Mouse (Mus musculus) Muller cell, postnatal 12 days (primary cell): ENCODE data around the gene Ccdc141.
"Not testable (repeated sequence)": the region's sequence is repeated elsewhere in the genome, so short reads cannot be mapped to it uniquely, and the experiment has no call there.

Experiments used
- DNase-seq: peaks from one replicate; pipeline ENCODE4 v3.0.0-alpha.2; 2015; ENCODE audit errors: inconsistent ontology term

Ccdc141 gene

GRCm38 (mm10) chr2:77065294-77065693, 105.1 kb downstream of the Ccdc141 start:
- DNase-seq, result no peak

GRCm38 (mm10) chr2:77061871-77062270, 108.6 kb downstream of the Ccdc141 start:
- peak; percentile 55 for DNase-seq

GRCm38 (mm10) chr2:77059596-77059995, 110.8 kb downstream of the Ccdc141 start:
- DNase-seq, result peak; percentile 37

- peak; percentile 95 for DNase-seq
Measured at GRCm38 (mm10) chr2:77056367-77056766, 114.1 kb downstream of the Ccdc141 start.

GRCm38 (mm10) chr2:77042912-77043311, 127.5 kb downstream of the Ccdc141 start:
- DNase-seq, result no peak

- no peak for DNase-seq
Measured at GRCm38 (mm10) chr2:77039683-77040082, 130.8 kb downstream of the Ccdc141 start.

- DNase-seq, result no peak
Measured at GRCm38 (mm10) chr2:77039281-77039680, 131.2 kb downstream of the Ccdc141 start.

- DNase-seq, result no peak
Measured at GRCm38 (mm10) chr2:77037211-77037610, 133.2 kb downstream of the Ccdc141 start.

- no peak for DNase-seq
Measured at GRCm38 (mm10) chr2:77034112-77034511, 136.3 kb downstream of the Ccdc141 start.

- no peak for DNase-seq
Measured at GRCm38 (mm10) chr2:77033322-77034060, 136.9 kb downstream of the Ccdc141 start.

- DNase-seq, result peak; percentile 75
Measured at GRCm38 (mm10) chr2:77020649-77021048, 149.8 kb downstream of the Ccdc141 start.

- DNase-seq, result no peak
Measured at GRCm38 (mm10) chr2:77017735-77018134, 152.7 kb downstream of the Ccdc141 start.

- not testable (repeated sequence) for DNase-seq
Measured at GRCm38 (mm10) chr2:77013449-77013848, 157.0 kb downstream of the Ccdc141 start.

- no peak for DNase-seq
Measured at GRCm38 (mm10) chr2:77011981-77012380, 158.5 kb downstream of the Ccdc141 start.

GRCm38 (mm10) chr2:77007015-77007414, 163.4 kb downstream of the Ccdc141 start:
- DNase-seq, result no peak

- no peak for DNase-seq
Measured at GRCm38 (mm10) chr2:77003148-77003547, 167.3 kb downstream of the Ccdc141 start.

- DNase-seq, result no peak
Measured at GRCm38 (mm10) chr2:76998351-76998750, 172.1 kb downstream of the Ccdc141 start.

- DNase-seq, result no peak
Measured at GRCm38 (mm10) chr2:76992493-76993201, 177.8 kb downstream of the Ccdc141 start.

- no peak for DNase-seq
Measured at GRCm38 (mm10) chr2:76987317-76987716, 183.1 kb downstream of the Ccdc141 start.

GRCm38 (mm10) chr2:76984384-76984783, 186.1 kb downstream of the Ccdc141 start:
- no peak for DNase-seq

GRCm38 (mm10) chr2:76983601-76984000, 186.8 kb downstream of the Ccdc141 start:
- DNase-seq, result no peak

- DNase-seq, result no peak
Measured at GRCm38 (mm10) chr2:76982391-76983145, 187.9 kb downstream of the Ccdc141 start, which contains the start of gene Ttn. Gene Ttn (minus strand): TSS chr2:76982547.
